Mouse (Mus musculus): ENCODE data around the gene Gm13697. TPM values are rescaled to one million over a fixed set of nuclear protein-coding genes. Genes with fewer than 3 reads are reported as not detected.
"Not testable (repeated sequence)": the region's sequence is repeated elsewhere in the genome, so short reads cannot be mapped to it uniquely, and the experiment has no call there.

Gene Gm13697
- total and polyA plus RNA-seq, 3 experiments: 0.27 TPM; not detected in 2

- H3K9me3 ChIP-seq (replicated peaks); H3K27me3 ChIP-seq (ENCODE audit: insufficient read depth, low read length); H3K4me1 ChIP-seq (ENCODE audit: insufficient read depth, low read depth, low read length); H3K4me3 ChIP-seq (ENCODE audit: low read depth, low read length); H3K36me3 ChIP-seq (replicated peaks): not testable (repeated sequence)
- peak; percentile 96 for ATAC-seq (ENCODE audit: extremely low read depth, insufficient number of reproducible peaks, low FRiP score, poor library complexity, severe bottlenecking)
- peak; percentile 15 for DNase-seq (ENCODE audit: low spot score)
Measured at GRCm38 (mm10) chr2:83993639-83994255, 9.2 kb downstream of the Gm13697 start.

GRCm38 (mm10) chr2:83994526-83994925 is 10.0 kb downstream of the Gm13697 start:
- H3K4me1 ChIP-seq (ENCODE audit: insufficient read depth, low read depth, low read length); H3K27me3 ChIP-seq (ENCODE audit: insufficient read depth, low read length); H3K9me3 ChIP-seq (replicated peaks); DNase-seq (ENCODE audit: low spot score); H3K36me3 ChIP-seq (replicated peaks); H3K4me3 ChIP-seq (ENCODE audit: low read depth, low read length); ATAC-seq (ENCODE audit: extremely low read depth, insufficient number of reproducible peaks, low FRiP score, poor library complexity, severe bottlenecking): not testable (repeated sequence)

GRCm38 (mm10) chr2:84008913-84009312 is 24.4 kb downstream of the Gm13697 start:
- Histone ChIP-seq H3K4me1 (ENCODE audit: insufficient read depth, low read depth, low read length) (peaks cover 27% of the 10 kb centered on the region), H3K27me3 (ENCODE audit: insufficient read depth, low read length) (no peaks in the 10 kb centered on the region), H3K4me3 (ENCODE audit: low read depth, low read length) (no peak overlapping the region), H3K36me3 (replicated peaks) (no peaks in the 10 kb centered on the region), H3K9me3 (replicated peaks) (no peaks in the 10 kb centered on the region)
- DNase-seq (ENCODE audit: low spot score) (no peak), ATAC-seq (ENCODE audit: extremely low read depth, insufficient number of reproducible peaks, low FRiP score, poor library complexity, severe bottlenecking) (no peak)
- TF ChIP-seq TAL1 (conservative IDR thresholded peaks at IDR 0.05; ENCODE audit: low read depth, low read length) (no peak), POLR2AphosphoS5 (IDR thresholded peaks at IDR 0.05; ENCODE audit: insufficient replicate concordance, low read depth, low read length) (no peak), GATA2 (IDR thresholded peaks at IDR 0.05; ENCODE audit: borderline replicate concordance, low read depth, low read length) (no peak), CTCF (IDR thresholded peaks at IDR 0.05; ENCODE audit: low read depth, low read length) (no peak), GATA1 (IDR thresholded peaks at IDR 0.05; ENCODE audit: borderline replicate concordance, low read length) (no peak)

- H3K4me1 ChIP-seq (ENCODE audit: insufficient read depth, low read depth, low read length): peaks cover 32% of the 10 kb centered on the region
- no peaks in the 10 kb centered on the region for H3K9me3 ChIP-seq (replicated peaks)
- ATAC-seq (ENCODE audit: extremely low read depth, insufficient number of reproducible peaks, low FRiP score, poor library complexity, severe bottlenecking) (peak; percentile 86), DNase-seq (ENCODE audit: low spot score) (no peak)
- no peak overlapping the region for H3K4me3 ChIP-seq (ENCODE audit: low read depth, low read length)
- H3K27me3 ChIP-seq (ENCODE audit: insufficient read depth, low read length): no peaks in the 10 kb centered on the region
- TF ChIP-seq GATA2 (IDR thresholded peaks at IDR 0.05; ENCODE audit: borderline replicate concordance, low read depth, low read length): no peak
- peak; percentile 18; the same call in 1 of the 2 replicates for TF ChIP-seq TAL1 (conservative IDR thresholded peaks at IDR 0.05; ENCODE audit: low read depth, low read length)
- H3K36me3 ChIP-seq (replicated peaks): no peaks in the 10 kb centered on the region
Measured at GRCm38 (mm10) chr2:84009818-84010217, 25.3 kb downstream of the Gm13697 start.

- H3K36me3 ChIP-seq (replicated peaks): no peaks in the 10 kb centered on the region
- H3K9me3 ChIP-seq (replicated peaks): no peaks in the 10 kb centered on the region
- no peak for ATAC-seq (ENCODE audit: extremely low read depth, insufficient number of reproducible peaks, low FRiP score, poor library complexity, severe bottlenecking)
- no peaks in the 10 kb centered on the region for H3K27me3 ChIP-seq (ENCODE audit: insufficient read depth, low read length)
- no peak overlapping the region for H3K4me3 ChIP-seq (ENCODE audit: low read depth, low read length)
- H3K4me1 ChIP-seq (ENCODE audit: insufficient read depth, low read depth, low read length): peaks cover 46% of the 10 kb centered on the region
- DNase-seq (ENCODE audit: low spot score): no peak
- no peak for TF ChIP-seq TAL1 (conservative IDR thresholded peaks at IDR 0.05; ENCODE audit: low read depth, low read length)
- TF ChIP-seq GATA2 (IDR thresholded peaks at IDR 0.05; ENCODE audit: borderline replicate concordance, low read depth, low read length): no peak
- no peak for TF ChIP-seq POLR2AphosphoS5 (IDR thresholded peaks at IDR 0.05; ENCODE audit: insufficient replicate concordance, low read depth, low read length)
- no peak for TF ChIP-seq CTCF (IDR thresholded peaks at IDR 0.05; ENCODE audit: low read depth, low read length)
- no peak for TF ChIP-seq GATA1 (IDR thresholded peaks at IDR 0.05; ENCODE audit: borderline replicate concordance, low read length)
Measured at GRCm38 (mm10) chr2:84014572-84014971, 30.0 kb downstream of the Gm13697 start.

- H3K27me3 ChIP-seq (ENCODE audit: insufficient read depth, low read length); ATAC-seq (ENCODE audit: extremely low read depth, insufficient number of reproducible peaks, low FRiP score, poor library complexity, severe bottlenecking); H3K36me3 ChIP-seq (replicated peaks); H3K4me3 ChIP-seq (ENCODE audit: low read depth, low read length); H3K9me3 ChIP-seq (replicated peaks); DNase-seq (ENCODE audit: low spot score): not testable (repeated sequence)
- peaks cover 51% of the 10 kb centered on the region for H3K4me1 ChIP-seq (ENCODE audit: insufficient read depth, low read depth, low read length)
Measured at GRCm38 (mm10) chr2:84016291-84016690, 31.7 kb downstream of the Gm13697 start.

- DNase-seq (ENCODE audit: low spot score): no peak
- H3K4me1 ChIP-seq (ENCODE audit: insufficient read depth, low read depth, low read length): peaks cover 65% of the 10 kb centered on the region
- H3K27me3 ChIP-seq (ENCODE audit: insufficient read depth, low read length): no peaks in the 10 kb centered on the region
- no peak overlapping the region; the same call in 1 of the 2 replicates for H3K4me3 ChIP-seq (ENCODE audit: low read depth, low read length)
- ATAC-seq (ENCODE audit: extremely low read depth, insufficient number of reproducible peaks, low FRiP score, poor library complexity, severe bottlenecking): no peak
- TF ChIP-seq POLR2AphosphoS5 (IDR thresholded peaks at IDR 0.05; ENCODE audit: insufficient replicate concordance, low read depth, low read length): no peak
- no peak for TF ChIP-seq GATA1 (IDR thresholded peaks at IDR 0.05; ENCODE audit: borderline replicate concordance, low read length)
- TF ChIP-seq TAL1 (conservative IDR thresholded peaks at IDR 0.05; ENCODE audit: low read depth, low read length): no peak
- TF ChIP-seq GATA2 (IDR thresholded peaks at IDR 0.05; ENCODE audit: borderline replicate concordance, low read depth, low read length): no peak
- no peak for TF ChIP-seq CTCF (IDR thresholded peaks at IDR 0.05; ENCODE audit: low read depth, low read length)
- no peaks in the 10 kb centered on the region for H3K36me3 ChIP-seq (replicated peaks)
- H3K9me3 ChIP-seq (replicated peaks): no peaks in the 10 kb centered on the region
Measured at GRCm38 (mm10) chr2:84018330-84018729, 33.8 kb downstream of the Gm13697 start.
